Mouse (Mus musculus): ENCODE data around the gene Fam120a. TPM values are rescaled to one million over a fixed set of nuclear protein-coding genes. Genes with fewer than 3 reads are reported as not detected.

The Fam120a gene
- polyA plus RNA-seq, 1 experiment from 2014 or later = 28.6 TPM

DNA sequence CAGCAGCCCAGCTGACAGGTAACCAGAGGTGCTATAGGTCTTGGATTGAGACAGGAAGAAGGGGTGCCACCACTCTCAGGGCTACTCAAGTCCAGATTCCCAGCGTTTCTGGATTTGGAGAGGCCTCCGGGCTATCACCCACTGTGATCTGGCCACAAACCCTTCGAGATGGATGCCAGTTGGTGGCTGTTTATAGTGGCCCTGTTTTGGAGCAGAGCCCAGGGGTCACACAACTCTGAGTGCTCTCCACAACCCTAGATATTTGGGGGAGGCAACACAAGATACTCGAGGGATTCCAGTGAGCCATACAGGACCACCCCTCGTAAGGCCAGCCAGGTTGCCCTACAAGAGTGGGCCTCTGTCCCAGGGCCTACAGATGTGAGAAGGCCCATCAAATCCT lies 98.7 kb downstream of the Fam120a start:
- peaks cover 21% of the 10 kb centered on the region for H3K4me1 ChIP-seq (replicated peaks; ENCODE audit: insufficient read depth, low read length)
- H3K9ac ChIP-seq (ENCODE audit: low read depth, low read length) = peak overlapping the region; percentile 99
- peak overlapping the region; percentile 85 for H3K4me2 ChIP-seq (ENCODE audit: low read length)
- 0 out of 2 replicates have a peak overlapping the region, but pooled peaks have one; percentile 93 for H3K27ac ChIP-seq
- no peaks in the 10 kb centered on the region for H3K36me3 ChIP-seq (ENCODE audit: insufficient read depth, low read length)
- peak overlapping the region; percentile 95 for H3K4me3 ChIP-seq (replicated peaks; ENCODE audit: low read depth, low read length)
- no peaks in the 10 kb centered on the region for H3K9me3 ChIP-seq (replicated peaks; ENCODE audit: low read length)
- TF ChIP-seq CTCF (IDR thresholded peaks at IDR 0.05; ENCODE audit: low read depth) = no peak
- ATAC-seq (replicated peaks; ENCODE audit: low FRiP score, low read depth) (no peak), DNase-seq (ENCODE audit: low spot score) (no peak)
- 20% methylated on average over 5 of the region's 5 CpGs for WGBS
- no peaks in the 10 kb centered on the region for H3K27me3 ChIP-seq (ENCODE audit: insufficient read depth, low read length)

DNA sequence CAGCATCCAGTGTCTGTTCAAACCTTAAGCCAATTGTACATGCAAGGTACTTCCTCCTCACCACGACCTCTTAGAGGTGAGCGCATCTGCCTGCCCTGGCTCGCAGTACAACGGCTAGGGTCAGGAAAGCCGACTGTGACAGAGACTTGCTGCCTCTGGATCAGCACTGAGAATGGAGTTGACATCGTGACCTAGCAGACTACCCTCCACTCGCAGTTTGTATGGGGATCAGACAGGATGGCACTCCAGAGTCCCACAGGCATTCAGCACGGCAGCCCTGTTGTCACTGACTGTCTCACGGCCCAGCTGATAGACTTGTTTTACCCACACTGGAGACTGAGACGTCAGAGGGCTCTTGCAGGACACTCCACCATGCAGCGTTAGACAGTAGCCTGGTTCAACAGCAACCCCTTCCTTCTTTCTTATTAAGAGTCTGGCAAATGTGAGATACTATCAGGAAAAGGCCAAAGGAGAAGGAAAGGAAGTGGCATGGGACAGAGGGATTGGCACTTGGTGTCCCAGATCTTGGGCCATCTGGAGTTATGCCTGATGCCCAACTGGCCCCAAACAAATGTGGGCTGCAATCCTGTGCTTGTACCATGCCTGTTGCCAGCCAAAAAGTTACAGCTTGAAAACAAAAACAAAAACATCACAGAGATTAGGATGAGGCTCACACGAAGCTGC lies 103.0 kb downstream of the Fam120a start:
- H3K27ac ChIP-seq = no peak overlapping the region
- WGBS = 73% methylated on average over 12 of the region's 12 CpGs
- H3K27me3 ChIP-seq (ENCODE audit: insufficient read depth, low read length) = no peaks in the 10 kb centered on the region
- no peaks in the 10 kb centered on the region for H3K36me3 ChIP-seq (ENCODE audit: insufficient read depth, low read length)
- no peak overlapping the region for H3K4me3 ChIP-seq (replicated peaks; ENCODE audit: low read depth, low read length)
- H3K9me3 ChIP-seq (replicated peaks; ENCODE audit: low read length) = no peaks in the 10 kb centered on the region
- ATAC-seq (replicated peaks; ENCODE audit: low FRiP score, low read depth) = no peak
- DNase-seq (ENCODE audit: low spot score) = no peak
- no peak overlapping the region for H3K9ac ChIP-seq (ENCODE audit: low read depth, low read length)
- peaks cover 12% of the 10 kb centered on the region for H3K4me1 ChIP-seq (replicated peaks; ENCODE audit: insufficient read depth, low read length)
- no peak for TF ChIP-seq CTCF (IDR thresholded peaks at IDR 0.05; ENCODE audit: low read depth)
- H3K4me2 ChIP-seq (ENCODE audit: low read length) = no peak overlapping the region

DNA sequence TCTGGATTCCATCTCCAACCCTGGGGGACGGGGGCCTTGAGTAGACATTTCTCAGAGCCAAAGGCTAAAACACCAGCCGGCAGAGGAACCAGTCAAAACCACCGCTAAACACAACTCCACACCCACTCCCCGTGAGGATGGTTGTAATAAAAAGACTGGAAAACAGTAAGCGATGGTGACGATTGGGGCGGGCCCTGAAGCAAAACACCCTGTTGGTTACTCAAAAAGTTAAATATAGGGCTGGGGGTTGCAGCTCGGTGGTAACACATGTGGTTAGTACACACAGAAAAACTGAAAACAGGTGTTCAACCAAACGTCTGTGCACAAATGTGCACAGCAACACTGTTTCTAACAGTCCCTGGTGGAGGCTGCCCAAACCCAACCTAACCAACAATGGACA lies 104.3 kb downstream of the Fam120a start:
- H3K27me3 ChIP-seq (ENCODE audit: insufficient read depth, low read length) = no peaks in the 10 kb centered on the region
- ATAC-seq (replicated peaks; ENCODE audit: low FRiP score, low read depth) (no peak), DNase-seq (ENCODE audit: low spot score) (no peak)
- H3K4me1 ChIP-seq (replicated peaks; ENCODE audit: insufficient read depth, low read length) = peaks cover 1% of the 10 kb centered on the region
- no peak overlapping the region for H3K27ac ChIP-seq
- H3K9me3 ChIP-seq (replicated peaks; ENCODE audit: low read length) = no peaks in the 10 kb centered on the region
- TF ChIP-seq CTCF (IDR thresholded peaks at IDR 0.05; ENCODE audit: low read depth) = no peak
- no peaks in the 10 kb centered on the region for H3K36me3 ChIP-seq (ENCODE audit: insufficient read depth, low read length)
- no peak overlapping the region for H3K4me2 ChIP-seq (ENCODE audit: low read length)
- no peak overlapping the region for H3K9ac ChIP-seq (ENCODE audit: low read depth, low read length)
- no peak overlapping the region for H3K4me3 ChIP-seq (replicated peaks; ENCODE audit: low read depth, low read length)
- 64% methylated on average over 9 of the region's 9 CpGs for WGBS

DNA sequence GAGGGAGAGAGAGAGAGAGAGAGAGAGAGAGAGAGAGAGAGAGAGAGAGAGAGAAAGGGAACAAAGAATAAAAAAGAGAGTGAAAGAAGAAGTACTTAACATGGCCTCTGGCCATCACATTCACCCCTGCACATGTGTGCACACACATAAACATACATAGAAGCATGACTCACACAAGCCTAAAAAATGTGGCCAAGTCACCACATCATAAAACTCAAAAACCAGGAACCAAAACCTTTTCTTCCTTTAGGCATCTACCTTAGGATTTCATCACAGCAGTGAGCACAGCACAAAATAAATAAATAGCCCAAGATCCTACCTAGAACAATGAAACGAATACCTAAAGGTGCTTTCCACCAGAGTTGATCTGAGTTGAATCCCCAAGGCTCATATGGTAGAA lies 105.9 kb downstream of the Fam120a start:
- Histone ChIP-seq H3K9me3 (replicated peaks; ENCODE audit: low read length) (no peaks in the 10 kb centered on the region), H3K27ac (no peak overlapping the region), H3K4me3 (replicated peaks; ENCODE audit: low read depth, low read length) (no peak overlapping the region), H3K9ac (ENCODE audit: low read depth, low read length) (no peak overlapping the region), H3K36me3 (ENCODE audit: insufficient read depth, low read length) (no peaks in the 10 kb centered on the region), H3K27me3 (ENCODE audit: insufficient read depth, low read length) (no peaks in the 10 kb centered on the region), H3K4me1 (replicated peaks; ENCODE audit: insufficient read depth, low read length) (peaks cover 9% of the 10 kb centered on the region; the same call in 1 of the 2 replicates), H3K4me2 (ENCODE audit: low read length) (no peak overlapping the region)
- DNase-seq (ENCODE audit: low spot score) = no peak
- ATAC-seq (replicated peaks; ENCODE audit: low FRiP score, low read depth) = no peak
- no peak for TF ChIP-seq CTCF (IDR thresholded peaks at IDR 0.05; ENCODE audit: low read depth)
- WGBS = 93% methylated on average over 1 of the region's 1 CpGs

DNA sequence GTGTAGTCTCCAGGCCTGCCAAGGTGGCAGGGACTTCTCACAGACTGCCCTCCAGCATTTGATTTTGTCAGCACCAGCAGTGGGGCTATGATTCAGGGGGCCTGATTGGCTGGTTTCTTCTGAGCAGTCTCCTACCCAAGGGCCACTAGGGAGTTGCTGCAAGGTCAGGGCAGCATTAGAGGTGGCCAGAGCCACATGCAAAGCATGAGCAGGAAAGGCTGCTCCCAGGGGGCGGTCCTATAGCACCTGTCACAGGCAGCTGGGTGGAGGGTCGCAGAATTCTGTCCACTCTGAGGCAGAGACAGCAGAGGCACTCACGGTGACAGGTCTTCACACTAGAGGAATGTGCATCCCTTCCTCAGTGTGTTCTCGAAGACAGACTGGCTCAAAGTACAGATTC lies 109.0 kb downstream of the Fam120a start:
- 49% methylated on average over 4 of the region's 4 CpGs for WGBS
- Histone ChIP-seq H3K4me2 (ENCODE audit: low read length) (no peak overlapping the region), H3K4me3 (replicated peaks; ENCODE audit: low read depth, low read length) (no peak overlapping the region), H3K27ac (no peak overlapping the region), H3K9me3 (replicated peaks; ENCODE audit: low read length) (no peaks in the 10 kb centered on the region), H3K27me3 (ENCODE audit: insufficient read depth, low read length) (no peaks in the 10 kb centered on the region), H3K36me3 (ENCODE audit: insufficient read depth, low read length) (no peaks in the 10 kb centered on the region), H3K4me1 (replicated peaks; ENCODE audit: insufficient read depth, low read length) (peaks cover 9% of the 10 kb centered on the region; the same call in 1 of the 2 replicates), H3K9ac (ENCODE audit: low read depth, low read length) (no peak overlapping the region)
- no peak for TF ChIP-seq CTCF (IDR thresholded peaks at IDR 0.05; ENCODE audit: low read depth)
- ATAC-seq (replicated peaks; ENCODE audit: low FRiP score, low read depth) (no peak; the same call in 1 of the 2 replicates), DNase-seq (ENCODE audit: low spot score) (no peak)

DNA sequence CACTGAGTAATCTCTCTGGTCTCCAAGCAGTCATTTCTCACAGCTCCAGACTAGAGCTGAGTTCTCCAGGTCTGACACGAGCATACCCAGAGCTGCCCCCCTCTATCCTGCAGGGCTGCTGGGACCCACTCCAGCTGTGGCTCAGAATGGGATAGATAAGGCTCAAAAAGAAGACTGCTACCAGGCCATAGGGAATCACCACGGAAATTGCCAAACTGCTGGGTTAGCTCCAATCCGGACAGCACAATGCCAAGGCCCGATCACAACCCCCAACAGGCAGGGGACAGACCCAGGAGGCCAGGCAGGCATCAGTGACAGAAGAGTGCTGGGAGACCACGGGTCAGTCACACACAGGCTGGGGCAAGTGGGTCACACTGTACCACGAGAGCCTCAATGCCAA lies 109.8 kb downstream of the Fam120a start:
- no peak for ATAC-seq (replicated peaks; ENCODE audit: low FRiP score, low read depth)
- no peak overlapping the region for H3K27ac ChIP-seq
- H3K9ac ChIP-seq (ENCODE audit: low read depth, low read length) = 0 out of 2 replicates have a peak overlapping the region, but pooled peaks have one; percentile 4
- TF ChIP-seq CTCF (IDR thresholded peaks at IDR 0.05; ENCODE audit: low read depth) = no peak
- no peak overlapping the region for H3K4me2 ChIP-seq (ENCODE audit: low read length)
- no peak overlapping the region for H3K4me3 ChIP-seq (replicated peaks; ENCODE audit: low read depth, low read length)
- peaks cover 9% of the 10 kb centered on the region; the same call in 1 of the 2 replicates for H3K4me1 ChIP-seq (replicated peaks; ENCODE audit: insufficient read depth, low read length)
- H3K9me3 ChIP-seq (replicated peaks; ENCODE audit: low read length) = no peaks in the 10 kb centered on the region
- no peaks in the 10 kb centered on the region for H3K27me3 ChIP-seq (ENCODE audit: insufficient read depth, low read length)
- 64% methylated on average over 6 of the region's 6 CpGs for WGBS
- H3K36me3 ChIP-seq (ENCODE audit: insufficient read depth, low read length) = no peaks in the 10 kb centered on the region
- DNase-seq (ENCODE audit: low spot score) = no peak
